Comparison of ENCODE assay signal across 10 mouse cellular contexts in genomic region chr10:69785235-69785634, GRCm38 (mm10).
DNase-seq lines count a peak whose midpoint lies in the region; ATAC-seq lines count a peak whose summit lies in the region.
"Had no signal": no experiment of that assay in that cellular context is flagged by ENCODE, and none has a peak within 500 bp of the region (broad histone marks: within the 10 kb centered on the region; RNA-seq: fewer than 3 reads in every experiment).

No protein-coding gene starts in this region.

- peak; percentile 26 for DNase-seq in ovary, postnatal 36 days (ENCODE audit: low spot score)
- no peak for DNase-seq in ovary, postnatal 10 days (ENCODE audit: low spot score)
- DNase-seq in heart, adult 8-10 months (ENCODE audit: low spot score) = peak; percentile 60
- DNase-seq in kidney, postnatal 4 days = peak; percentile 37 to 58
- peak; percentile 54 for DNase-seq in yolk sac, embryonic 10.5 days (ENCODE audit: low spot score)
- no peak for DNase-seq in natural killer cell, adult 2 months (ENCODE audit: low spot score in 2 of 2)
- DNase-seq in layer of hippocampus, adult 11-12 months (ENCODE audit: low spot score) = no peak
- DNase-seq: lung, postnatal 10 days had no signal

- H3K9me3 ChIP-seq in midbrain, embryonic 15.5 days = no peaks in the 10 kb centered on the region

- H3K4me2 ChIP-seq in midbrain, embryonic 15.5 days = no peak overlapping the region

- no peaks in the 10 kb centered on the region for H3K36me3 ChIP-seq in midbrain, embryonic 15.5 days (replicated peaks)

- no peak overlapping the region for H3K27ac ChIP-seq in midbrain, embryonic 15.5 days

- H3K9ac ChIP-seq in midbrain, embryonic 15.5 days = no peak overlapping the region

- WGBS in midbrain, embryonic 15.5 days = 45% methylated on average over 7 of the region's 7 CpGs

- ATAC-seq in midbrain, embryonic 15.5 days (replicated peaks) = no peak

- H3K4me3 ChIP-seq in midbrain, embryonic 15.5 days = no peak overlapping the region
- H3K4me3 ChIP-seq: erythroblast, embryonic 14.5 days had no signal

- H3K27me3 ChIP-seq in midbrain, embryonic 15.5 days (replicated peaks) = no peaks in the 10 kb centered on the region

- H3K4me1 ChIP-seq in midbrain, embryonic 15.5 days = peaks cover 32% of the 10 kb centered on the region

Comparison
In these comparisons a context has a peak if more than half of its experiments do, and no peak if none do; other contexts are left out.
1. DNase-seq: peak in ovary, postnatal 36 days (single experiment), heart, adult 8-10 months (single experiment), kidney, postnatal 4 days (2 of 2) and yolk sac, embryonic 10.5 days (single experiment); none in ovary, postnatal 10 days (single experiment), natural killer cell, adult 2 months (0 of 2) and layer of hippocampus, adult 11-12 months (single experiment).